Mouse (Mus musculus): ENCODE data around the gene Gm10320.

Gene Gm10320

DNA sequence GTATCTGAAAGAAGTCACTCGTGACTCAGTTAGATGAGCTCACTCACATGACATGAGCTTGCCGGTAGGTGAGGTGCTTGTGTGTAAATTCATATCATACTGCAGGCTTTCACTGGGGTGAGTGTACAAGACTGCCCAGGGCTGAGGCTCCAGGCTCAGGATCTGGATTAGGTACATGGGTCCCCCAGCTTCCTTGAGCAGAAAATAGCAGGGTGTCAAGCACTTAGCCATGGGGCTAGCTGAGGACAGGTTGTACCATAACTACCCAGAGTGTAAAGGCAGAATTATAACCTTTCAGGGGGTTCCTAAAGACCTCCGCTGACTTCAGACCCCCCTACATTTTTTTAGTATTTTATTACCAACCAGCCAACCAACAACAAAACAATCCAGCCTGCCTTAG lies at the start of gene Gm10320:
Gm10320 (minus strand) TSS at position 93 of the 400 bp plus-strand sequence.
- no peak for DNase-seq

GRCm38 (mm10) chr13:98541601-98542000 lies 49.8 kb upstream of the Gm10320 start:
- no peak for DNase-seq

DNA sequence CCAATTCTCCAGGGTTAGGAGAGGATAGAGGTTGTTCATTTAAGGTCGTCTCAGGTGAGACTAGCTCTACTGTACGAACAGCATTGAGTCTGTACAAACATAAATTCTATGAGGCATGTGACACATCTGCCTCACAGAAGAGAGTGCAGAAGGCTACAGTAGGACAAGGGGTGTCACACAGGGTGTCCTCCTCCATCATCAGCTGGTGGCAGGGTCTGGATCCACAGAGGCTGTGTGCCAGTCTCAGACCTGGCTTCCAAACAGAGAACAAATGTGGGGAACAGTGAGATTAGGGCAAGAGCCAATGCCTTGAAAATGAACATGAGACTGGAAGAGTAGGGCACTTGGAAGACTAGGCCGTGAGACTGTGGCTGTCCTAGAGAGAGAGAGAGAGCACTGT lies 48.4 kb upstream of the Gm10320 start:
- DNase-seq, result no peak

DNA sequence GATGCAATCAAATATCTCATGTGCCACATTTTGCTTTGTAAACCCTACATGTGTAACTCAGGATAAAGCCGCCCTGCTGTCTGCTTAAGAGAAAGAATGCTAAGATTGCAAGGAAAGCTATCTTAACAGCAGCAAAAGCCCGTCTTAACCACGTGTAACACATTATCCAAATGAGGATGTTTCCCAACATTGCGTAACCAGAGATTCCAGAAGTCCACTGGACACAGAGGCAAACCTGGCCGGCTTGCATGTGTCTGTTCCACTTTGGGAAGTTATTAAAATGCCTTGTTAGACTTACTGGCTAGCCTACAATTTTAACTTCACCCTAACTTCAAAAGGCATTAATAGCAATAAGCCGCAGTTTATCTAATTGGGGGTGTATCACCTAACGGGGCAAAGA lies 47.5 kb upstream of the Gm10320 start:
- peak; percentile 88 for DNase-seq

DNA sequence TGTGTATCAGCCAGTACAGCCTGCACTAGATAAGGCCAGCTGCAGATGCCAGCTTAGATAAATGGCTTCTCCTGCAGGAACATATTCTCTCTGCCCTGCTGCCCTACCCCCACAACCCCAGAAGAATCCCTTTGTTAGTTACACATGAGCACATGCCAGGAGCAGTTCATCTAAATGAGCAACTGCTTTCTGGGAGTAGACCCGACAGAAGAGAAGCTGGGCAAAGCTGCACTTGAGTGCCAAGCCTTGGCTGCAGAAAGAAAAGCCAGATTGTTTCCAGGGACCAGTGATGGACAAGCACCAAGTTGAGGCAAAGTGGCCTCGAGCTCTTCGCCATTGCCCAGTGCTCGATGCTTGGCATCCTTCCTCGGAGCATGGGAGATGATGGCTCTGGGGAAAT lies 46.8 kb upstream of the Gm10320 start:
- DNase-seq, result no peak

DNA sequence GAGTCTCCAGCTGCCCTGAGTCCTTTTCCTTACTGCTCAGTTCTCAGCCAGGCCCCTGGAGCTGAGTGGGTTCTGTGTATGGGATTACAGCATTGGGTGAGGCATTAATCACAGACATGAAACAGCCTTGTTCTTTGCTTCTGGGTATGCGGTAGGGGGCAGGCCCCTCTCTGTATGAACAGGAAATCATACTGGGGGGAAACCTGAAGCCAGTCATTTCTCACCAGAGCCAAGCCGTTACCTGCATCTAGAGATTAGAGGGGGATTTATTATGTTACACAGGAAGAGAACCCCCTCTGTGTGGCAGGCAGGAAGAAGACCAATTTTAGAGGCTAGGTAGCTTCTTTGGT lies 43.1 kb upstream of the Gm10320 start:
- no peak for DNase-seq

- peak; percentile 66 for DNase-seq
Observed at GRCm38 (mm10) chr13:98534190-98534912, 42.5 kb upstream of the Gm10320 start.

- peak; percentile 65 for DNase-seq
Observed at GRCm38 (mm10) chr13:98533415-98533814, 41.6 kb upstream of the Gm10320 start.

GRCm38 (mm10) chr13:98532699-98533375 lies 41.0 kb upstream of the Gm10320 start:
- DNase-seq, result no peak

DNA sequence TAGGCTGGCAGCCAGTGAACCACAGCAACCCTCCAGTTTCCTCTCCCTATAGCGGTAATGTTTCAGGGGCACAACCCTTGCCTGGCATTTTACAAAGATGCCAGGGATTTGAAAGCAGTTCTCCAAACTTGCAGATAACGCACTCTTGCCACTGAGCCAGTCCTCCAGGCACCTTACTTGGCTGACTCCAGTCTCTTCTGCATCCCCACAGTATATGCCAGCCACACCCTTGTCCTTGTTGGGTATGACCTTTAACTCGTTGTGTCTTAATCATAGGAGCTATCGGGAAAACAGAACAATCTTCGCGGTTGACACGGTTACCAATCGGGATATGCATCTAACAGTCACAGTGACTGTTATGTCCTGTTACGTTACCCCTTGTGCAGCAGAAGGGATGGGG lies 40.2 kb upstream of the Gm10320 start:
- DNase-seq, result no peak

DNA sequence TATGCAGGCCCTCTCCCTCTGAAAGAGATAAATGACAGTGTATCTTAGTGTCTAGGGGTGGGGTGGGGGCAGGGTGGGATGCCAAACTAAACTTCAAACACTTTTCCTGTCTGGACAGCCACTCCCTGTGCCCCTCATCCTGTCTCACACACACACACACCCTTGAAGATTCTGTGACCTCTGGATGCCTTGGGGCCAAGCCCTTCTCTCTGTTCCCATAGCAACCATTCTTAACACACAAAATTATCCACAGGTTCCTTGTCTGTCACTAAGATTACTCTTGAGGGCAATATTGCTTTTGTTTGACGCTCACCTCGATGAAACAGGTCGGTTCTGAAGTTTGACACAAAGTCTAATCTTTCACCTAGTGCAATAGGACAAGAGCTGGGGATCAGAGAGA lies 39.5 kb upstream of the Gm10320 start:
- DNase-seq, result no peak

DNA sequence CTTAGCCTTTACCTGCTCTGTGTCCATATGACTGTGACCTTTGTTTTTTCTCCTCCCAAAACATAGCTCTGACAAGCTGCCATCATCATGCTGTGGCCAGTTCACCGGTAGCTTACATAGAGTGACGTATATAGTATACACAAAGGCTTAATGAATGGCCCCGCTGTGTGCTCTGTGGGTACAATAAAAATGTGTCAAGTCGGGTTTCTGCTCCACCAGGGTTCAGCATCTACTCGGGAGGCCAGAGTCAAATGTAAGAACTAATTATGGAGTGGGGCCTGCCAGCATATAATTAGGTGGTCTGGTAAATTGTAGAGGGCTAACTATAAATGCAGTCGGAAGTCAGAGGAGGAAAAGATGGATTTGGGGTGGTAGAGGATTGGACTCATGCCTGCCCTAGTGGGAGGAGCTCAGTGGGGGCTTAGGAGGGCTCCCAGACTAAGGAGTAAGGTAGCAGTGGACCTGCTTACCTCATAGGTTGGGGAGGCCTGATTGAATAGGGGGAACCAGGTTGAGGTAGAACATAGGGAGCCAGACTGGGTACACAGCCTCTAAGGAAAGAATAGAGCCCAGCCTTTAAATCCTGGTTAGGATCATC lies 32.0 kb upstream of the Gm10320 start:
- no peak for DNase-seq

GRCm38 (mm10) chr13:98518341-98518740 lies 26.5 kb upstream of the Gm10320 start:
- DNase-seq, result no peak

- no peak for DNase-seq
Observed at GRCm38 (mm10) chr13:98517666-98518065, 25.9 kb upstream of the Gm10320 start.

GRCm38 (mm10) chr13:98516985-98517384 lies 25.2 kb upstream of the Gm10320 start:
- DNase-seq, result no peak

GRCm38 (mm10) chr13:98512066-98512465 lies 20.3 kb upstream of the Gm10320 start:
- no peak for DNase-seq

DNA sequence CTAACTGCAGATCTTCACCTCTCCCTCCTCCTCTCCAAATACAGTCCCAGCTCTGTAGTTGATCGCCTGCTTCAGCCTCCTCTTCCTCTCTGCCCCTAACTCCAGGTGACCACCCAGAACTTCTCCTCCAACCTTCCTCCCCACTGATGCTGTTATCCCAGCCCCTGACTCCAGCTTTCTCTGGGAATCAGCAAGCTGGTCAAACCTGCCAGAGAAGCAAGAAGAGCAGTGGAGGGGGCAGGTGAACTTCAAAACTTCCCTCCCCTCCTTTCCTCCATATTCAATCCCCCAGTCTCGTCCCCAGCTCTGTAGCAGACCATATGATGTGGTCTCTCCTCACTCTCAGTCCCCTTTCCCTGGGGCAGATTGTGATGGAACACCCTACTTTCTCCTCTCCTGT lies 15.9 kb upstream of the Gm10320 start:
- no peak for DNase-seq

DNA sequence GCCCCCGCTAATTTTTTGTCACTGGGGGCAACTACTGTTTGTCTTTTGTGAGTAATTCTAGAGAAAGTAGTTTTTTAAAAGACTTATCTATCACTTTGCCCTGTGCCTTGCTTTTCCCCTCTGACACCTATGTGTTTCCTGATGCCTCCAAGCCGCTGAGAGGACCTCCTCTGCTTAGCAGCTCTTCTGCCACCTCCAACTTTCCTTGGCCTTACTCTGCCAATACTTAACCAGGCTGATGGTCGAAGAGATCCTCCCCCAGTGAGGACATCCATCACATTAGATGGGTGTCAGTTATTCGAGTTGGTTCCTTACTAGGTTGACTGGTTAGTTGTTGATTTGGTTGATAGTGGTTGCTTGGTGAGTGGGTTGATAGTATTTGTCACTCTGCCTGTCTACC lies 14.7 kb upstream of the Gm10320 start:
- DNase-seq, result no peak

DNA sequence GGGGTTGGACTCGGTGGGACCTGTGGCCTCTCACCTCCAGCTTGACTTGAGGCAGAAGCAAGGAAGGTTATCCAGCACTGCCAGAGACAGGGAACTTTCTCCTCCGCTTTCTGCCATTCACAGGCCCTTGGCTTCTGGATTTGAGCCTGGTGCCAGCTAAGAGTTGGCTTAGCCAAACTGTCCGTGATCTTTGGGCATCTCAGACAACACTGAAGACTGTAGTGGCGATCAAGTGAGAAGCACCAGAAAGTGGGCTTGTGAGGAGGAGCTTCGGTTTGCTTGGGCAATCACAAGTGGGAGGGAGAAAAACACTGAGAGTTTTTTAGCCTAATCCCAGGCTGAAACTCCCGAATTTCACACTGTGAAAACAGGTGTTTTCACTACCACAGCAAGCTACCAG lies 14.2 kb upstream of the Gm10320 start:
- DNase-seq, result no peak

DNA sequence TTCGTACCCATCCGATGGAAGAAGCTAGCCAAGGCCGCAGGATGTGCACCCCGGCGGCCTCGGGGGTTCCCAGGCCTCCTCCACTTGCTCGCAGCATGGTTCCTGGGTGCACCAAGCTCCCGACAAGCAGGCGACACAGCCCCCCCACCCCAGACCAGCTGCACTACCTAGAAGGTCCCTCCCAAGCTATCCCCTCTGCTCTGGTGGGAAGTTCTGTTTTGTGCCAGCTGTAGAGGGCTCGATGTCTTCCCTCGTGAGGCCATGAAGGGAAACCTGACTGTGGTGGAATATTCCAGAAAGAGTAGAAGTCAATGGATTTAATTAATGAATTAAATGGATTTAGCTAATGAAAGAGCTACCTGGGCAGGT lies 13.7 kb upstream of the Gm10320 start:
- DNase-seq, result no peak

DNA sequence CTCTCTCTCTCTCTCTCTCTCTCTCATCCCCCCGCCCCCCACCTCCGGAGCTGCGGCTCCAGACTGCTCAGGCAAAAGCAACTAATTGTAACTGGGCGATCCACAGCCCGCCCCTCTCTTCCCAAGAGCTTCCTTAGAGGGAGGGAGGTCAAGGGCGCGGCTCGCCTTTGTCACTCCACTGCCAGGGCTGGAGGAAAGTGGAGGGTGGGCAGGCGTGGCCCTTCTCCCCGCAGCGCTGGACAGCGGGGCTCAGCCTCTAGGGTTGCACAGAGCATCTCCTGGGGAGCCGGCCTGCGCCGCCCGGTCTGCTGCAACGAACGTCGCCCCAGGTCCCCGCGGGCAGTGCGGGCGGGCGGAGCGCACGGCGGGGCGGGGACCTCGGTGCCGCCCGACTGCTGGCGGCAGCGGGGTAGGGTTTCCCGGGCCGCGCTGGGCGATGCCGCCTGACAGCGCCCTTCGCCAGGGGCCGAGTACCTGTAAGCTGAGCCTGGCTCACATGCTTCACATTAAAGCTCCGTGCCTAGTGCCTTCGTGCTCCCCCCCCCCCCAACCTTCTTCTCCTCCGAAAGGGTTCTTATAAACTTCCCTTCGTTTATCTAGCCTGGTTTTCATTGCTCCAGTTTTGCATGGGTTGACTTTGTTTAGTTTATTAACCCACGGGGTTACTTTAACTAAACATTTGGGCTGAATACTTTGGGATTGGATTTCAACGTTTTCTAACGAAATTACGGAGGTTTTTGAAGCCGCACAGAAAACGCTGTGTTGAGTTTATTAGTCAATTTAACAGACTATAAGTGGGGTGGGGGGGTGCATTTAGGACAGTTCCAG lies 13.1 kb upstream of the Gm10320 start:
- no peak for DNase-seq

- no peak for DNase-seq
Observed at GRCm38 (mm10) chr13:98504181-98504660, 12.4 kb upstream of the Gm10320 start.

GRCm38 (mm10) chr13:98503601-98504000 lies 11.8 kb upstream of the Gm10320 start:
- DNase-seq, result peak; percentile 11
